Mouse (Mus musculus): ENCODE data around the gene Snrk.

The Snrk gene

DNA sequence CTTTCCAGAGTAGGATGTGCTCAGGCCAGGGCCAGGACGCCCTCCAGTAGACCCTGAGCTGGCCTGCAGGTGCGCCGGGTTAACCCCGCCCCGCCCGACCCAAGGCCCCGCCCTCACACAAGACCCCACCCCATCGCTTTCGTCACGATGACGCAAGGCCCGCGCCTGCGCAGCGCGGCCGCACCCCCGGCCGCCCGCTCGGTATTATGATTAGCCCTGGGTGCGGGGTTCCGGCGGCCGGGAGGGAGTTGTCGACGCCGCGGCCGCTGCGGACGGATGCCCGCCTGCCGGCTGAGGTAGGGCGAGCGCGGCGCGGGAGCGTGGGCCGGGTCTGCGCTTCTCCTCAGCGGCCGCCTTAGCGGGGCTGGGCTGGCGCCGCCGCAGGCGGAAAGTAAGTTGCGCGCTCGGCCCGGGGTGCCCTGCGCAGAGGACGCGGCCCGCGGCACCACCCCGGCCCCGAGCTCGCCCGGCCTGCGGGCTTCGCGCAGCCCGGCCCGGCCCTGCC, at the start of gene Snrk:
Gene Snrk (plus strand): TSS at position 155 of the 505 bp plus-strand sequence.
- peak; percentile 90 for DNase-seq (ENCODE audit: low spot score)

DNA sequence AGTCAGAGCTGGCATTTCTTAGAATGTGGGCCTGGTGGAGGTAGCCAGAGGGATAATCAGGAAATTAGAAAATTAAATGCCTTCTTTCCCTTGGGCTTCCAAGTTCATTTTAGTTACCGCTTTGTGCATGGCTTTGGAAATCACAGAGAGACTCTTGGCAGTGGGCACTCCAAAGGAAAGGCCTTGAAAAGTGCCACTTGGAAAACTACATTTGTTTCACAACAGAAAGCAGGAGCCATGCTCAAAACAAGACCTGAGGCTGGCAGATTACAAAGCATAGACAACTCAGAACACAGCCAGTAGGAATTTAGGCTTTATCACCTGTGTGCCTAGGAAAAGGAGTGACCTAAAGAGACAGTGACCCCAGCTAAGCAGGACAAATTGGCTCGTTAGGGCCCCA, 49.4 kb upstream of the Snrk start:
- no peak for DNase-seq (ENCODE audit: low spot score)

DNA sequence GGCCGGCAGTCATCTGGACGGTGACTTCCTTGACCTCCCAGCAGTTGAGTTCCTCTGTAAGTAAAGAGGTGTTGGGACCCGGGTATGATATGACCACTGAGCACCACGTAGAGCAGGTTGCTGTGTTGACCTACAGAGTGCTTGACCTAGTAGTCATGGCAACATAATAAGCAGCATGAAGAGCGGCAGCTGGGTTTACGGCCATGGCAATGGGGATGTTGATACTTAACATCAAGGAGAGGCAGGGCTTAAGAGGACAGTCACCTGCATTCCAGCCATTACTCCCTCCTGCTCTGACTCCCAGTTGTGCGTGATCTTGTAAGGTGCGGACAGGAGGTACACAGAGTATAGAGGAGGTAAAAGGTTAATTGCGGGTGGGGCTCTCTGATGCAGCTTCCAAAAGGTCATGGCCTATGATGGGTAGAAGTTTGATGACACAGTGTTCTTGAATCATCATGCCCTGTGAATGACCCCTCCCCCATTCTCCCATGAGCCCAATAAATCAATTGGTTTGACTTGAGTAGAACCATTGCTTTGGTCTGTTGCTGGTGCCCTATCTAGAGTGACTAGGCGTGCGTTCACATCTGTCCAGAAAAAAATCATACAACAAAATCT, 47.4 kb upstream of the Snrk start:
- DNase-seq (ENCODE audit: low spot score): no peak

DNA sequence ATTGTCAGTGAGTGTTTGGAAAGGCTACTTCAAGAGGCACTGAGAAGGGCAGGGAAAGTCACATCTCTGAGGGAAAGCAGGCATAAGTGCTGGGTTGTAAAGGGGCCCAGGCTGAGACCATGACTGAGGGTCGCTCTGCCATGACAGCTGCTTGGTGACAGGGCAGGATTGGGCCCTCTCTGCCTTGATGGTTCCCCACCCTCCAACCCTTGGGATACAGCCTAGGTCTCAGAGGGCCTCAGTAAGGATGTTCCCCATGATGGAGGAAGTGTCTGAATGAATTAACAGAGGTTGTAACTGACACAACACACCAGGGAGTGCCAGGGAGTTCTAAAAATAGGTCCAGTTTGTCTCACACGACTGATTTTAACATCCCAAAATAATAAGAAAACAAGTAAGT, 43.1 kb upstream of the Snrk start:
- DNase-seq (ENCODE audit: low spot score): no peak

DNA sequence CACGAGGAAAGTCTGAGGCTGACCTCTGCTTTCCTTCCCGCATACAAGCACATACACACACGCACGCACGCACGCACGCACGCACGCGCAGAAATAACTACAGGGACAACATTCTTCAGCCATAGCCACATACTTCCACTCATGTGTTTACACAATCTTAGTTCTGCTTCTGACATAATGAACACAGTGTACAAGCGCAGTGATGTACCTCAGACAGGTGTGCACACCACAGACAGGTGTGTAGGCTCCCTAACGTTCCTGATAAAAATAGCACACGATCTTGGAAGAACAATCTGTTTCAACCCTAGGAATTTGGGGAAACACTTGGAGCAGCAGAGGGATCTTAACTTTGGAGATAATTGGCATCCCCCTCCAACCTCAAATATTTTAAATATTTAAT, 42.5 kb upstream of the Snrk start:
- DNase-seq (ENCODE audit: low spot score): no peak

DNA sequence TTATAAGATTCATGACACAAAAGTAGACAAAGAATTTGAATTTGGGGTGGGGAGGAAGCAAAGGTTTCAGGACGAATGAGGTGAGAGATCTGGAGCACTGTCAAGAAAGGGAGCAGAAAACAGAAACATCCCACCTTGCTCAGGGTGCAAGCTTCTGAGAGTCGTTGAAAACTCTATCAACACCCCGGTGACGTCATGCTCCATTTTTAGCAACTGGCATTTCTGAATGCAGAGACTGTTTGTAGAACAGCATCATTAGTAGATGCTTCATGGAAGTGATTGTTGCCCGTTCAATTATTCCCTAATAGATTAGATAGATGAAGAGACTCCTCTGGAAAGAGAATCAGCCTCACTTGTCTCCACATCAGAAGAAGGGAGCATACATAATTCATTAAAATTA, 38.6 kb upstream of the Snrk start:
- no peak for DNase-seq (ENCODE audit: low spot score)

DNA sequence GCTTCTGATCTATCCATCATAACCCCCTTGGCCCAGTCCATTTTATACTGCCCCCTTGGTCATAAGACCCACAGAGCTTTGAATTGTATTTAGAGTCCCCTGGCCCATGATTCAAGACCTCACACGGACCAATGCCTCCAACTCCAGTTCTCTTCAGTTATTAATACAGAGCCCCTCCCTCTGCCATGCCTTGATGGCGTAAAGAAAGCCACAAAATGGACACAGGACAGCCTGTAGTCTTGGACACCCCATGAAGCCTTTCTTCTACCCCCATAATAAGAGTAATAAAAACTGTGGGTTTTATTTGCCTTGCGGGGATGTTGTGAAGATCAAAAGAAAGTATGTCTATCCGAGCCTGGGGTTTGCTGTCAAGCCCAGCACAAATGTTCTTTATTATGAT, 33.4 kb upstream of the Snrk start:
- DNase-seq (ENCODE audit: low spot score): no peak

DNA sequence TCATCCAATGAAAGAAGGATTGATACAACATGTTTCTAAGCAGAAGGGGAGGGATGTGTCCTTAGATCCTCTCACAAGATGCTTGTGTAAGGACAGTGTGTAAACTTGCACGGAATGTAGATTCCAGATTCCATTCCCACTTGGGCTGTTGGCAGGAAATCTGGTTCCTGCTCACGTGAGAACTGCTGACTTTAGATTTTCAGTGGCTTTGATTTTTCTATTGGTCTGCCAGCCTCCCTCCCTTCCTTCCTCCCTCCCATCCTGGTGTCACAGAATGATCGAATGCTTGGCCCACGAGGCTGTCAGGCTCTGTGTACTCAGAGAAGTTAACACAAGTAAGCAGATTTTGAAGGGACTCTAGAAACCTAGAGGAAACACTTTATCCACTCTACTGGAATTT, 32.9 kb upstream of the Snrk start:
- DNase-seq (ENCODE audit: low spot score): peak; percentile 52

DNA sequence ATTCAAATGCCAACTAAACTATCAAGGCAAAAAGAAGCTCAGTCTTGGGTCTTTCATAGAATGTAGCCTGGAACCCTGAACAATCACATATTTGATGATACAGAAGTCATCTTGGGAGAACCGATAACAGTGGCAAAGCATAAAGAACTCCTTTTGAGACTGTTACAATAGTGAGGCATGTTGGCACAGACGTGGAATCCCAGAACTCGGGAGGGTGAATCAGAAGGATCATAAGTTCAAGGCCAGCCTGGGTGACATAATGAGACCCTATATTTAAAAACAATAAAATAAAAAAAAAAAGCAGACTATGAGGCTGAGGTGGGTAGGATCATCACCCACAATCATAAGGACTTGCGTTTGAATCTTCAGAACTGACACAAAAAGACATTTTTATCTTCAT, 32.4 kb upstream of the Snrk start:
- peak; percentile 39 for DNase-seq (ENCODE audit: low spot score)

DNA sequence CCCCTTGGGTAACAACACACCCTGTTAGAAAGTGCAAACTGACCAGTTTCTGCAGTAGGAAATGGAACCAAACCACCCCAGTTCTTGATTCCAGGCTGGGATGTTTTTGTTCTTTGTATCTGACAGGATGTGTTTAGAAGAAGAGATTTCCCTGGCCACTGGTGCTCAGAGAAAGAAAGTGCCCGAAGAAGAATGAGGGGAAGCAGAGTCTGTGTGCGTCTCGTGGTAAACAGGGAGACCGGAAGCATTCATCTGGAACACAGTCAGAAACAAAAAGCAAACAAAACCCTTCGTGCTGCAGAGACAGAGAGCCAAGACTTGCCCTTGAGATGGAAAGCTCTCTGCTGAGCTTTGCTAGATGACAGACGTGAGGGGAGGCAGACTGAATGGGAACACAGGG, 32.0 kb upstream of the Snrk start:
- DNase-seq (ENCODE audit: low spot score): peak; percentile 17

DNA sequence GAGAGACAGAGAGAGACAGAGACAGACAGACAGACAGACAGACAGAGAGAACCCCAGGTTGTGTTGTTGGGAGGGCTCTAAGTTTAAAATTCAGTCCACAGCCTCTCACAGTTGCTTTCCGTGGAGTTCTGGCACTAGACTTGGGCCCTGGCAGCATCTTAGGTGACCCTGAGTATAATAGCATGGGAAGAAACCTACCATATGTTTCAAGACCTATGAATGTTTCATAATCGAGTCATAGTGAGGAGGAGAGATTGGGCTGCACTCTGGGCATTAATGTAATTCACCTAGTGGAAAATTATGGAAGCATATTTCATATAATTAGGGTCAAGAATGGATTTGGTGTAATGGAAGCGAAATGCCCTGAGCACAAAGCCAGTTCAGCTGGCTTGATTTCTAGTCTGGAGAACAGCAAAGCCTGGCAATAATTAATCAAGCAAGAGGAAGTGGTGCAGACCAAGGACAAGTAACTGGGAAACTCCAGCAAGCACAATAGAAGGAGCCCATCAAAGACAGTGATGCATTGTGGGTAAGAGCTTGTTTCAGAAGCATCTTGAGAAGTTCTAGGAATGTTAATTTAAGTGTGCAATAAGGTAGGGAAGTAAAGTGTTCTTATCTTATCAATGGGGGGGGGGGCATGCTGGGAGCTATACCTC, 31.4 kb upstream of the Snrk start:
- DNase-seq (ENCODE audit: low spot score): no peak

DNA sequence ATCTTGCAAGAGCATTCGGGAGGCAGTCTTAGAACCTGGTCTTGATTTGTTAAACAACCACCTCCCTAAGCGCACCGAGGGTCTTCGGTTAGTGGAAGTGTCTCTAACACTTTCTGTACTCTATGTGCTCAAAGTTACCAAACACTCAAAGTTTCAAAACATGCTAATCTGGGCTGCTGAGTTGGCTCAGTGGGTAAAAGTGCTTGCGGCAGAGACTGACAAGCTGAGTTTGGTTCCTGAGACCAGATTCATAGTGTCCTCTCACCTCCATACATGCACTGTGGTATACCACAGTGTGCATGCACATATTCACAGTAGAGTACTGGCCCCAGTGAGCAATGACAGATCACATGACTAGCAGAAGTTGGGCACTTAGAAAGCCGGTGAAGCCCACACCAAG, 30.0 kb upstream of the Snrk start:
- no peak for DNase-seq (ENCODE audit: low spot score)

DNA sequence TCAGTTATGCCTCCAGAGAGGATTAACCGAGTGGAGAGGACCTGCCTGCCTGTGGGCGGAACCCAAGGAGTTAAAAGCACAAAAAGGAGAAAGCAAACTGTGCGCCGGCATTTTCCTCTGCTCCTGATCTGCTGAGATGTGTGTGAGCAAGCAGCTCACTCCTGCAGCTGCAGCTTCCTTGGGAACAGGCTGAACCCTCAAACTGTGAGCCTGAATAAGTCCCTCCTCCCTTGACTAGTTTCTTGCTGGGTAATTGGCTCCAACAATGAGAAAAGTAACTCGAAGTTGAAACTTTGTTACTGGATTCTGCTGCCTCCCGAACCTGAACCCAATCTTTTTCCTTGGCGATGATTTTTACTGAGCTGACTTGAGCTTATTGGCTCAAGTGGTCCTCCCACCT, 25.9 kb upstream of the Snrk start:
- DNase-seq (ENCODE audit: low spot score): peak; percentile 59

DNA sequence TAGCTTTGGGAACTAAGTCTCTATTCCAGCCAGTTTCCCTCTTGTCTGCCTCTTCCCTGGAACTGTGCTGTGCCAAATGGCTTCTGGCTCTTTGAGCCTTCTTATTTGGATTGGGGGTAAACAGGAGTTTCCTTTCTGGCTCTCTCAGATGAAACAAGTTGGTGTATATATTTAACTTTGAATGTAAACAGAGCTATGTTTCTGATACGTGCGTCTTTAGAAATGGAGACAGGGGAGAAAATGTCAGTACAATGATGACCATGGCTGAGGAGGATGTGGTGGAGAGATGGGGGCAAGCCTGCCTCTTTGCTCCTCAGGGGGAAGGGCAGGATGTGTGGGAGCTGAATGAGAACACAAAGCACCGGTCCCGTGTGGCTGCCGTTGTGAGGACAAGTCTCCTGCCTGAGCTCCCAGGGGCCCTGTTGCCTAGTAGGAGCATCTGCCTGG, 25.3 kb upstream of the Snrk start:
- no peak for DNase-seq (ENCODE audit: low spot score)

DNA sequence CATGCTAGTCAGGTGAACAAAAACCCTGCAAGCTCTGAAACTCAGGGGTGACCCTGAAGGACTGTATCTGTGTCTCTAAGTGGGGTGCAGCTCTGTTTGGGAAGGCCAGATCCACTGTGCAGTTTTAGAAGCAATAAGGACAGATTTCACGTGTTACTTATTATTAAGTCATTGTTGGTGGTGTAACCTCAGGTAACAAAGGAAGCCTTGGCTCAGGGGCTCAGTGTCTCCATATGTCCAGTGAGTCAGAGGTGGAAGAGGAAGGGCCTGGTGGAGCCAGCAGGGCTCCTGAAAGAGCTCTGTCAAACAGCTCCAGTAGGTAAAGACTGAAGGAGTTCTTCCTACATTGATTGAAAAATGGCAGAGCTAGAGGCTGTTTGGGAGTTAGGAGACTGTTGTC, 22.9 kb upstream of the Snrk start:
- DNase-seq (ENCODE audit: low spot score): no peak

DNA sequence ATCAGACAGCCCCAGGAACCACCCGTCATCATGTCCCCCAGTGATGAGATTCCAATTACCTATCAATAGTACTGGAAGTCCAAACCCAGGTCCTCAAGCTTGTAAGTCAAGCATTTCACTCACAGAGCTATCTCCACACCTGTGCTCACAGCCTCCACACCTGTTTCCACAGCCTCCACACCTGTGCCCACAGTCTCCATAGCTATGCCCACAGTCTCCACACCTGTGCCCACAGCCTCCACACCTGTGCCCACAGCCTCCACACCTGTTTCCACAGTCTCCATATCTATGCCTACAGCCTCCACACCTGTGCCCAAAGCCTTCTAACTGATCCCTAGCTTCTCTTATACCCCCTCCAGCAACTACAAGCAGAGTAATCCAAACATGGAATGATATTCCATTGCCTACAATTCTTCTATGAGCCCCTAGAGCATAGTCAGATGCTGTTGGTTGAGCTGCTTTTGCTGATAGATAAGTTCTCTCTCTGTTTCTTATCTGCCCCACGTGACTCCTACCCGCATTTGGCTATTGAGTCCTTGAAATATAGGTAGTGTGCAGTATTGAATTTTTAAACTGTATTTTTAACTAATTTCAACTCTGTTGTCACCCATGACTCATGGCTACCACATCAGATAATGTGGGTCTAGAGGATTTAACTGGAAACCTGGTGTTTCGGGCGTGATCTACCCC, 20.1 kb upstream of the Snrk start:
- DNase-seq (ENCODE audit: low spot score): no peak

DNA sequence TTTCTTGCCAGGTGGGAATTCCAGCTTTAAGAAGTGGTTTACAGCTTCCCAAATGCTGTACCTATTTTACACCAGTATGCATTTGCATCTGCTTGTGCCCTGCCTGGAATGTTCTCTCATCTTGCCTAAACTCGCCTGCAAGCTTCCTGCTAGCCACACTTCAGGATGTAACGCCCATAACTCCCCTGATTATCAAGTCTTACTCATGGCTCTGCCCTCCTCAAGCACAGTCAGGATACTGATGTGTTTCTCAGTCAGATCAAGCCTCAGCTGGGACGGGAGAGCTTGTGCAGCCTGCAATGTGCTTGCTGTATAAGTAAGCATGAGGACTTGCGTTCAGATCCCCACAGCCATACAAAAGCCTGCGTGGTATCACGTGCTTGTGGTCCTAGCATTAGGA, 19.5 kb upstream of the Snrk start:
- DNase-seq (ENCODE audit: low spot score): no peak

DNA sequence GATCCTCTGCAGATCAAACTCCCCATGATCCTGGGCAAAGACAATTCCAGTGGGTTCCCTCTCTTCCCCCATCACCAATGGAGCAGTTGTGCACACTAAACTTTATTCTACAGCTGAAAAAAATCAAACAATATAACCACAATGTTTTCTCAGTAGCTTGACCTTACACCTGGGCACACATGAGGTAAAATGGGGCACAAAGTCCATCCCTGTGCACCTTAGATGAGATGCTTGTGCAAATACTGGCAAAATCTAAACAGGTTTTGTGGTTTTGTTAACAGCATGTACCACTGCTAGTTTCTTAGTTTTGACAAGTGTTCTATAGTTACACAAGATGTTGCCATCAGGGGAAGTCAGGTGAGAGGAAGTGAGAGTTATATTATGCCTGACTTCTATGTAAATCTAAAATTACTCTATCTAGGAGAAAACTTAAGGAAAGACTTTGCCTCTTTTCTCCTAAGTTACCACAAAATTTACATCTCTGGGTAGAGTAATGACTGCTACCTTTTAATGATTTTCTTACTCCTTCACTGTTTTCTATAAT, 16.4 kb upstream of the Snrk start:
- no peak for DNase-seq (ENCODE audit: low spot score)

DNA sequence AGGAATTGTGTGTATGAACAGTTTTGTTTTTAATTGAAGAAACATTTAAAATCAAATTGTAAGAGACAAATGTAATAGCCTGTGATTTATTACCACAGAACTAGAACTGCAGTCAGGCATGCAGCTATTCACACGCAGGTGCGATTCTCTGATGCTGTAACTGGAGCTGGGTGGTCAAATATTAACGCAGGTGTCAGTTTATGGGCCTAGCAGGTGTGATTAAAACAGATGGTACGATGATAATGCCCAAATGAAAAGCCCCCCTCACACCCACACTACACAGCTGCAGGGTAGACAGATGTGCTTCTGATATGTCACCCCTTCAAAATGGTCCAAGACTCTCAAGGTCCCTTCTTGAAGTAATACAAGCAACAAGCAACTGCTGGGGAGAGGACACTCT, 15.9 kb upstream of the Snrk start:
- DNase-seq (ENCODE audit: low spot score): no peak

DNA sequence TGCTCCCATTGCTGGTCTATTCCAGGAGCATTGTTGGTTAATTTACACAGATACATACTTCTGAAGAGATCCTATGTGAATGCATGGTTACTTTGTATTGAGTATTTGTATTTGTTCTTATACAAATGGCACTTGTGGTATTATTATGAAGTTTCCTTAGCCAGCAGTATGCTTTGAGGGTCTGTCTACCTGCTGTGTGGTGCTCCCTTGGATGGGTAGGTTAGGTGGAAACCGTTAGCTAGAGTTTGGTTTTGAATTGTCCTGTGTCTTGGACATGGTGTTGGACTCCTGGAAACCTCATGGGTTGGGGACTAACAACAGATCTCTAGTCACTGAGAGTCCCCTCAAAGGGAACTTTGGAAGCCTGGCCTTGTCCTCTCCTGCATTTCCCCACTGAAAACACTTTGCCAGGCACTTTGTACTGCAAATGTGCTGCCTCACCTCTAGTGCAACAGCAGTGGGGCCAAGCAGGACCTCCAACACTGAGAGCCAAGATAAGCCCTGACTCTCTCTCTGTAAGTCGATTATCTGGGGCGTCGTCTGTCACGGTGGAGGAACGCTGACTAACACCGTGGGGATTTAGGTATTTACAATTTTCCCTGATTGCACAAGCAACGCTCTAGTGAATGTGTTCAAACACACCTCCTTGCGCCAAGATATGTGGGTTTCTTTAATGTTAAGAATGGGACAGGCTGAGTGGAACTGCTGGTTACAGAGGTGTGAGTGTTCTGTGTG, 13.3 kb upstream of the Snrk start:
- no peak for DNase-seq (ENCODE audit: low spot score)

DNA sequence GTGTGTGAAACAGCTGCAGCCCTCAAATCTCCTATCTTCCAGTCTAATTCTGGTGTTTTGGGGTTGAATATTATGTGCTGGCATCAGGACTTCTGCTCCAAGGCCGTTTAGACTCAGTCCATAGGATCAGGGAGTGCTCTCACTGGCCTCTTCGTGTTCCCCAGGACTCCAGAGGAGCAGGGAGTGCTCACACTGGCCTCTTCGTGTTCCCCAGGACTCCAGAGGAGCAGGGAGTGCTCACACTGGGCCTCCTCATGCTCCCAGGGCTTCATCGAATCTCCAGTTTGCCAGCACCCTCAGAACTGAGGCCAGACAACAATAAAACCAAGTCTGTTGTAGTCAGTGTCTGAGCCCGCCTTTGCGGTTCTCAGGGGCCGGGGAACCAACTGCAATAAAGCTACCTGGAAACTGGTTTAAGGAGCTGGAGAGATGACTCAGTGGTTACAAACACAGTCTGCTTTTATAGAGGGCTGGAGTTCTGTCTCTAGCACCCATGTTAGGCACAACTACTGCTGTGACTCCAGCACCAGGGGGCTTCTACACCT, 12.7 kb upstream of the Snrk start:
- no peak for DNase-seq (ENCODE audit: low spot score)

DNA sequence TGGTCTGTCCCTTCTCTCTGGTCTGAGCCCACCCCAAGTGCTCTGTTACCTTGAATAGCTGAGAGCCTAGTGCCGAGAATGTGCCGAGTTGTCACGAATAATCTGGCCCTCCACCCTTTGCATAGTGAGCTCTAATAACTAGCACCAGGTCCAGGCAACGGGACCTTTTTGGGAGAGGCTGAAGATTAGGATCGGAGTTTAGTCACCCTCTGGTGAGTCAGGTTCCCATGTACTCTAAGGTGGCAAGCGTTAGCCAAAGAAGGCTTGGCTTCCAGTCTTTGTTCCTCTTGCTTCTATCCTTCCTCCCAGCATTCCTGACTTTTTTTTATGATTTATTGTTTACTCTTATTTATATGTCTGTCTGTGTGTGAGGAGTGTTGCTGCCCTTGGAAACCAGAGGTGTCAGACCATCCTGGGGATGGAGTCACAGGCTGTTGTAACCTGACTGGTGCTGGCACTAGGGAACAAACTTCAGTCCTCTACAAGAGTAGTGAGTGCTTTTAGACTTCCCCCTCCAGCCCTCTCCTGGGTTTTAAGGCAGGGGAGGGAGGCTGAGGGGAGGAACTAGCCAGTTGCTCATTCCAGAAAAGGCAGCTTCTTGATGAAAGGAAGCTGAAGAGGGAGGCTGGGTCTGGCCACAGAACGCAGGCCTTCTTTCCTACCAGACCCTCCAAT, 9.2 kb upstream of the Snrk start:
- no peak for DNase-seq (ENCODE audit: low spot score)

Measured in testis, postnatal 14 days (tissue).